Mouse (Mus musculus): Measurements from ENCODE around the gene Sorl1. TPM values are rescaled to one million over a fixed set of nuclear protein-coding genes. Genes with fewer than 3 reads are reported as not detected.
A peak's percentile ranks its signal among the peaks of the same experiment; 100 is the strongest.

Gene Sorl1
- polyA plus RNA-seq, 1 experiment = 3.5 TPM

- no peak overlapping the region for H3K27ac ChIP-seq (ENCODE audit: insufficient read depth, low read length)
- peaks cover 2% of the 10 kb centered on the region; the same call in 1 of the 2 replicates for H3K4me1 ChIP-seq (ENCODE audit: control insufficient read depth, insufficient read depth, low read length)
- TF ChIP-seq POLR2A (IDR thresholded peaks at IDR 0.05; ENCODE audit: low read depth, low read length) (no peak), CTCF (IDR thresholded peaks at IDR 0.05; ENCODE audit: borderline replicate concordance, insufficient read depth, low read length) (no peak)
- no peak overlapping the region for H3K4me3 ChIP-seq (ENCODE audit: insufficient read depth, low read length)
Observed at GRCm38 (mm10) chr9:41929986-41930385, 194.1 kb downstream of the Sorl1 start.

- peaks cover 3% of the 10 kb centered on the region; the same call in 1 of the 2 replicates for H3K4me1 ChIP-seq (ENCODE audit: control insufficient read depth, insufficient read depth, low read length)
- no peak overlapping the region for H3K4me3 ChIP-seq (ENCODE audit: insufficient read depth, low read length)
- peak overlapping the region; percentile 88 for H3K27ac ChIP-seq (ENCODE audit: insufficient read depth, low read length)
- TF ChIP-seq CTCF (IDR thresholded peaks at IDR 0.05; ENCODE audit: borderline replicate concordance, insufficient read depth, low read length) (no peak), POLR2A (IDR thresholded peaks at IDR 0.05; ENCODE audit: low read depth, low read length) (no peak)
Observed at GRCm38 (mm10) chr9:41925721-41926120, 198.4 kb downstream of the Sorl1 start.

GRCm38 (mm10) chr9:41924140-41924539, 200.0 kb downstream of the Sorl1 start:
- no peak for TF ChIP-seq POLR2A (IDR thresholded peaks at IDR 0.05; ENCODE audit: low read depth, low read length)
- TF ChIP-seq CTCF (IDR thresholded peaks at IDR 0.05; ENCODE audit: borderline replicate concordance, insufficient read depth, low read length) = no peak

GRCm38 (mm10) chr9:41922416-41922815, 201.7 kb downstream of the Sorl1 start:
- no peak overlapping the region for H3K4me3 ChIP-seq (ENCODE audit: insufficient read depth, low read length)
- H3K27ac ChIP-seq (ENCODE audit: insufficient read depth, low read length) = peak overlapping the region; percentile 90
- H3K4me1 ChIP-seq (ENCODE audit: control insufficient read depth, insufficient read depth, low read length) = peaks cover 3% of the 10 kb centered on the region; the same call in 1 of the 2 replicates
- TF ChIP-seq POLR2A (IDR thresholded peaks at IDR 0.05; ENCODE audit: low read depth, low read length) (no peak), CTCF (IDR thresholded peaks at IDR 0.05; ENCODE audit: borderline replicate concordance, insufficient read depth, low read length) (no peak)

More at GRCm38 (mm10) chr9:41924140-41924539, 200.0 kb downstream of the Sorl1 start:
- H3K4me3 ChIP-seq (ENCODE audit: insufficient read depth, low read length) = no peak overlapping the region
- H3K27ac ChIP-seq (ENCODE audit: insufficient read depth, low read length) = peak overlapping the region; percentile 90
- H3K4me1 ChIP-seq (ENCODE audit: control insufficient read depth, insufficient read depth, low read length) = peaks cover 3% of the 10 kb centered on the region; the same call in 1 of the 2 replicates

- no peak overlapping the region for H3K4me3 ChIP-seq (ENCODE audit: insufficient read depth, low read length)
- H3K27ac ChIP-seq (ENCODE audit: insufficient read depth, low read length) = peak overlapping the region; percentile 56
- H3K4me1 ChIP-seq (ENCODE audit: control insufficient read depth, insufficient read depth, low read length) = 0 out of 2 replicates have a peak, but pooled peaks cover under 1% of the 10 kb centered on the region
- TF ChIP-seq CTCF (IDR thresholded peaks at IDR 0.05; ENCODE audit: borderline replicate concordance, insufficient read depth, low read length) = no peak
Observed at GRCm38 (mm10) chr9:41918657-41919380, 205.3 kb downstream of the Sorl1 start.

- peak overlapping the region; percentile 53 for H3K27ac ChIP-seq (ENCODE audit: insufficient read depth, low read length)
- no peak overlapping the region for H3K4me3 ChIP-seq (ENCODE audit: insufficient read depth, low read length)
- no peaks in the 10 kb centered on the region for H3K4me1 ChIP-seq (ENCODE audit: control insufficient read depth, insufficient read depth, low read length)
- no peak for TF ChIP-seq CTCF (IDR thresholded peaks at IDR 0.05; ENCODE audit: borderline replicate concordance, insufficient read depth, low read length)
Observed at GRCm38 (mm10) chr9:41918155-41918554, 205.9 kb downstream of the Sorl1 start.

- Histone ChIP-seq H3K4me3 (ENCODE audit: insufficient read depth, low read length) (no peak overlapping the region), H3K4me1 (ENCODE audit: control insufficient read depth, insufficient read depth, low read length) (no peaks in the 10 kb centered on the region), H3K27ac (ENCODE audit: insufficient read depth, low read length) (no peak overlapping the region)
- TF ChIP-seq POLR2A (IDR thresholded peaks at IDR 0.05; ENCODE audit: low read depth, low read length) (no peak), CTCF (IDR thresholded peaks at IDR 0.05; ENCODE audit: borderline replicate concordance, insufficient read depth, low read length) (no peak)
Observed at GRCm38 (mm10) chr9:41915571-41915970, 208.5 kb downstream of the Sorl1 start.

Other genes starting within 250 kb of the Sorl1 start
- 65.9 and 80.5 TPM in 2 replicates for gene Sc5d, start 140.0 kb upstream of the Sorl1 start, polyA plus RNA-seq (2011; ENCODE audit: insufficient read length, low read depth, missing spikeins)